Mouse (Mus musculus) limb, embryonic 15.5 days (tissue): ENCODE data around the gene CN725425. TPM values are rescaled to one million over a fixed set of nuclear protein-coding genes. Genes with fewer than 3 reads are reported as not detected.
A peak's percentile ranks its signal among the peaks of the same experiment; 100 is the strongest.

Source experiments
- ATAC-seq: fragments of 200-750 bp; cut with Nextera tagmentation; 2 replicates; pipeline ENCODE4 v1.8.0; 2017; ENCODE audit warnings: low read depth, moderate TSS enrichment; ENCODE audit not compliant: insufficient number of reproducible peaks, low FRiP score, low TSS enrichment
- H3K27ac ChIP-seq: fragments of 300-500 bp; sonication (generic); 2 replicates; pipeline ENCODE4 v1.5.1; 2015; ENCODE audit warnings: moderate library complexity, mild to moderate bottlenecking, inconsistent platforms
- H3K27me3 ChIP-seq: fragments of 300-500 bp; sonication (generic); 2 replicates; pipeline ENCODE4 v1.6.1; 2015; ENCODE audit warnings: inconsistent platforms
- H3K36me3 ChIP-seq: fragments of 300-500 bp; sonication (generic); 2 replicates; pipeline ENCODE4 v1.6.1; 2015; ENCODE audit warnings: inconsistent platforms
- H3K4me1 ChIP-seq: fragments of 300-500 bp; sonication (generic); 2 replicates; pipeline ENCODE4 v1.6.1; 2015; ENCODE audit warnings: inconsistent platforms
- H3K4me2 ChIP-seq: fragments of 300-500 bp; sonication (generic); 2 replicates; pipeline ENCODE4 v1.6.1; 2015; ENCODE audit warnings: mild to moderate bottlenecking, inconsistent platforms
- H3K4me3 ChIP-seq: fragments of 300-500 bp; sonication (generic); 2 replicates; pipeline ENCODE4 v1.5.1; 2015; ENCODE audit warnings: mild to moderate bottlenecking, inconsistent platforms
- H3K9ac ChIP-seq: fragments of 300-500 bp; sonication (generic); 2 replicates; pipeline ENCODE4 v1.6.1; 2015; ENCODE audit warnings: inconsistent platforms
- H3K9me3 ChIP-seq: fragments of 300-500 bp; sonication (generic); 2 replicates; pipeline ENCODE4 v1.6.1; 2016; ENCODE audit warnings: inconsistent platforms
- WGBS: fragments of 180-500 bp; shearing (Covaris S2); methylation state at CpG from one replicate; pipeline ENCODE4 v1.1.7; 2015; 5-methylcytosine and 5-hydroxymethylcytosine counted together
- polyA plus RNA-seq: library from polyadenylated mRNA; unstranded; fragments of >200 nt; fragmentation: Nextera tagmentation; extraction: Ambion mirVana; gene quantifications from 2 replicates; pipeline ENCODE4 v1.2.1, GENCODE M21; 2015

Gene CN725425
- polyA plus RNA-seq, 1 experiment from 2014 or later = not detected

GRCm38 (mm10) chr15:91179911-91180622 lies 19.2 kb upstream of the CN725425 start:
- no peaks in the 10 kb centered on the region for H3K36me3 ChIP-seq
- H3K9ac ChIP-seq = no peak overlapping the region
- no peaks in the 10 kb centered on the region for H3K27me3 ChIP-seq
- H3K27ac ChIP-seq = no peak overlapping the region
- no peak overlapping the region for H3K4me2 ChIP-seq
- WGBS = 71% methylated on average over 15 of the region's 15 CpGs
- no peak for ATAC-seq
- no peaks in the 10 kb centered on the region for H3K9me3 ChIP-seq
- no peak overlapping the region for H3K4me3 ChIP-seq
- H3K4me1 ChIP-seq = no peaks in the 10 kb centered on the region

DNA sequence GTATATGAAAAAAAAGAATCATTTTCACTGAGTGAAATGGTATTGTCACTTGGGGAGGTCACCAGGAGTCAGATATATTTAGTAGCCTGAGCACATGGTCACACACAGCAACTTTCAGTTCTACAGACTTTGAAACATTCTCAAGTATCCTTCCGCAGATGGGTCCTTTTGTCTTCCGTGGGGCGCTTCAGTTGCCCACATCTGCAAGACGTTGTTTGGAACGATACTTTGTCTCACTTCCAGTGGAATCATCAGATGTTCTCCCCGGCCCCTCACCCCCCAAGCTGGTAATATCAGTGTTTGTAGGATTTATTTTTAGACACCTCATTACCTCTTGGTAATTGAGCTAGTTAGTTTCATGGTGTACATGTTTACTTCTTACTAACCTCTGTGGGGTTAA lies 12.9 kb upstream of the CN725425 start:
- Histone ChIP-seq H3K9me3 (no peaks in the 10 kb centered on the region), H3K4me3 (no peak overlapping the region), H3K36me3 (no peaks in the 10 kb centered on the region), H3K27ac (no peak overlapping the region), H3K9ac (no peak overlapping the region), H3K4me1 (peaks cover 7% of the 10 kb centered on the region), H3K27me3 (no peaks in the 10 kb centered on the region), H3K4me2 (no peak overlapping the region)
- ATAC-seq = no peak
- 72% methylated on average over 6 of the region's 6 CpGs for WGBS

DNA sequence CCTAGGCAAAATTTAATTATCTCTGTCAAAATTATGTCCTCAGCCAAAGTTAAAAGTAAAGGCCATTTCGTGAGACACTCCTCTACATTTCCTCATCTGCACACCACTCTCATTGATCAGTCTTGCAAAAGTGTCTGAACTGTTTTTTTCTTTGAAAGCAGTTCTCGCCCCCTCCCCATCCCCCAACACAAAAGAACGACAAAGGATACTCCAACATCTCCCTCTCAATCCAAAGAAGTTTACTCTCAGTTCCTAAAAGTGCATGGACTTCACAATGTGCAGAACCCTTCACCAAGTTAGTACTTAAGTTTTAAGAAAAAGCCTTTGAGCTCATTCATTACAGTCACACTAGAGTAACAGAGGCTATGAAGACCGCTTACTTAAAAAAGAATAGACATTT lies 9.3 kb upstream of the CN725425 start:
- Histone ChIP-seq H3K27ac (no peak overlapping the region), H3K27me3 (no peaks in the 10 kb centered on the region), H3K36me3 (no peaks in the 10 kb centered on the region), H3K9ac (no peak overlapping the region), H3K9me3 (no peaks in the 10 kb centered on the region), H3K4me2 (no peak overlapping the region), H3K4me3 (peak overlapping the region; percentile 46; the same call in 1 of the 2 replicates), H3K4me1 (peaks cover 10% of the 10 kb centered on the region)
- no peak for ATAC-seq
- 33% methylated on average over 4 of the region's 4 CpGs for WGBS

DNA sequence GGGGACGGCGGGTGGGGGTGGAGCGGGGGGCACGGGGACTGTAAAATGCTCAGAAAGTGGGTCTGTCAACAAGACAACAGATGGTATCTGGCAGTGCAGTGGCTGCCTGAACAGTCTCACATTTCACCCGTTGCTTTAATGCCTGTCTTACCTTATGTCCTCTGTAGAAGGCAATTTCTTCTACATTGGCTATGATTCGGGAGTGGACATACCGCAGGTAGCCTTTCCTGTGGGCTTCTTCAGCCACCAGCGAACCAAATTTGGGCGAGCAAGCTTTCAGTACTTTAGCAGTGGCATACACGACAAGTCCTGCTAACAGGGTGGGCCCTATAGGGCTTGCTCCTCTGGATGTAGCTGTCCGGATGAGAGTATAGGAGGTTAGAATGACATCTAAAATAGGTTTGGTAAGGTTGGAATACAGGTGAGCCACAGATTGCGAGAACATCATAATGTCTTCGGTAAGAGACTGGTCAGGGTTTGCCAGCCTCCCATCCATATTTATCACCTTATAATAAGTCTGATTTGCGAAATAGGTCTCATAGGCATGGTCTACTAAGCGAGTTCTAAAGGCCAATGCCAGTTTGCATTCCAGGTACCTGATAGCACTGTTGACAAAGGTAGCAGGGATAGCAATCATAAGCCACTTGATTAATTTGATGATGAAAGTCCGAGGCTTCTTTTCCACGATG lies 8.6 kb upstream of the CN725425 start:
- H3K9me3 ChIP-seq = no peaks in the 10 kb centered on the region
- H3K4me1 ChIP-seq = peaks cover 10% of the 10 kb centered on the region
- peak overlapping the region; percentile 75 for H3K4me2 ChIP-seq
- H3K9ac ChIP-seq = no peak overlapping the region
- no peak overlapping the region for H3K27ac ChIP-seq
- H3K4me3 ChIP-seq = peak overlapping the region; percentile 46
- ATAC-seq = no peak
- WGBS = 42% methylated on average over 17 of the region's 17 CpGs
- H3K27me3 ChIP-seq = no peaks in the 10 kb centered on the region
- no peaks in the 10 kb centered on the region for H3K36me3 ChIP-seq

- under 1% methylated on average over 22 of the region's 22 CpGs for WGBS
- Histone ChIP-seq H3K4me2 (peak within 1 kb of the TSS; percentile 75), H3K27ac (peak within 1 kb of the TSS; percentile 67), H3K4me1 (peaks cover 10% of the 10 kb centered on the region), H3K4me3 (peak within 1 kb of the TSS; percentile 46), H3K36me3 (no peaks in the 10 kb centered on the region), H3K9me3 (no peaks in the 10 kb centered on the region), H3K27me3 (no peaks in the 10 kb centered on the region), H3K9ac (0 out of 2 replicates have a peak within 1 kb of the TSS, but pooled peaks have one; percentile 10)
- ATAC-seq = peak; percentile 78
Measured at GRCm38 (mm10) chr15:91191412-91192222, 7.7 kb upstream of the CN725425 start, which contains the start of gene Abcd2. Abcd2 (minus strand) TSS chr15:91191799.

DNA sequence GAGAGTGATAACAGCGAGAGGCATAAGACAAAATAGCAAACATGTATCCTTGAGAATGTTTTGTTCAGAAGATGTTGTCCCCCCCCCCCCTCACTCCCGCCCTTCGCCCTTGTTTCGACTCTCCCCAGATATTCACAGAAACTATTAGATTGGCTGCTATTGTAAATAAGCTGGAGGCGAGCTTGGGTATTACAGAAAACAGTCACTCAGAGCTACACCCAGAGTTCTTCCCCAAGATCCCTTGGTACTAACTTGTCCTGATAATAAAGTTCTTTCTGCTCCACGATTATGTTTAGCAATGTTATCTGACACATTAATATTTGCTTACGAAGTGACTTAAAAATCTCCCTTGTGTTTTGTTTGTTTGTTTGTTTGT lies 7.1 kb upstream of the CN725425 start:
- 12% methylated on average over 7 of the region's 7 CpGs for WGBS
- no peak for ATAC-seq
- no peak overlapping the region for H3K9ac ChIP-seq

GRCm38 (mm10) chr15:91200833-91201232 lies 1.5 kb downstream of the CN725425 start:
- Histone ChIP-seq H3K4me3 (no peak overlapping the region), H3K27ac (no peak overlapping the region), H3K27me3 (no peaks in the 10 kb centered on the region), H3K36me3 (no peaks in the 10 kb centered on the region), H3K4me1 (no peaks in the 10 kb centered on the region), H3K9ac (no peak overlapping the region), H3K9me3 (no peaks in the 10 kb centered on the region), H3K4me2 (no peak overlapping the region)
- no peak for ATAC-seq
- WGBS = 93% methylated on average over 1 of the region's 1 CpGs

More for the DNA sequence above, 7.1 kb upstream of the CN725425 start:
- Histone ChIP-seq H3K4me3 (peak overlapping the region; percentile 46), H3K4me1 (peaks cover 10% of the 10 kb centered on the region), H3K36me3 (no peaks in the 10 kb centered on the region), H3K9me3 (no peaks in the 10 kb centered on the region), H3K27ac (peak overlapping the region; percentile 67), H3K27me3 (no peaks in the 10 kb centered on the region), H3K4me2 (peak overlapping the region; percentile 75)

- no peak overlapping the region for H3K27ac ChIP-seq
- ATAC-seq = no peak
- WGBS = 94% methylated on average over 1 of the region's 1 CpGs
Measured at GRCm38 (mm10) chr15:91202486-91202885, 3.2 kb downstream of the CN725425 start.

DNA sequence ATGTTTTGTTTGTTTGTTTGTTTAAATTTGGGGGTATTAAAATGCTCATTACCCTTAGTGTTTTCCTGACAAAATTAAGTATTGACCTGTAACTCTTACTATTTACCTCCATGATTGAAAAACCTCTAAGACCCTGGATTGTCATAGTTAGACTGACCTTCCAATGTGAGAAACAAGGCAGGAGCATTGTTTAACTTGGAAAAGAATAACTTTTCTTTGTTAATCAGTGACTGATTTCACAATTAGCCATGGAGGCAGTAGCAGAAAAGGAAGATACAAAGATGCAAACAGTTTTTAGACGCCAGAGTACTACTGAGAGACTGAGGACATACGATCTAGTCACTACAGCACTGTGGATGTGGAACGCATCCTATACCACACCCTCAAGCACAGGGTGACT lies 4.2 kb downstream of the CN725425 start:
- Histone ChIP-seq H3K36me3 (no peaks in the 10 kb centered on the region), H3K27ac (no peak overlapping the region), H3K4me2 (no peak overlapping the region), H3K4me3 (no peak overlapping the region), H3K9ac (no peak overlapping the region), H3K4me1 (no peaks in the 10 kb centered on the region), H3K9me3 (no peaks in the 10 kb centered on the region), H3K27me3 (no peaks in the 10 kb centered on the region)
- ATAC-seq = no peak
- 89% methylated on average over 3 of the region's 3 CpGs for WGBS

More at GRCm38 (mm10) chr15:91202486-91202885, 3.2 kb downstream of the CN725425 start:
- no peak overlapping the region for H3K4me3 ChIP-seq
- H3K4me2 ChIP-seq = no peak overlapping the region
- no peaks in the 10 kb centered on the region for H3K36me3 ChIP-seq
- H3K27me3 ChIP-seq = no peaks in the 10 kb centered on the region
- H3K9me3 ChIP-seq = no peaks in the 10 kb centered on the region
- no peak overlapping the region for H3K9ac ChIP-seq
- no peaks in the 10 kb centered on the region for H3K4me1 ChIP-seq

DNA sequence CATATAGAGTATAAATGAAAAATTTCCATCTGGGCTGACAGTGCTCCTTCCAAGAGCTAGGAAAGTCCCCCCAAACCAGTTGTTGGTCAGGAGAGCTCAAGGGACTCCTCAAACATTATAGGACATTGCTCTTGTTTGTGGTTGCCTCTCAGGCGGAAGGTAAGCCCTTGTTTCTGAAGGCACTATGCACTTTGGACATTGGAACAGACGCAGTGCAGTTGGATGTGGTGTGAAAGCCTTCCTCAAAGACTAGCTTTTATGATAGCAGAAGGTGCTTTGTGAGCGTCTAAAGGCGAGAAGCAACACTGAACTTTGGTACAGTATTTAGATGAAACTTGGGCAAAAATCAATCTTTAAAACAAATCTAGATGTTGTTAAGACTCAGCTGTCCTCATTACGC lies 7.2 kb downstream of the CN725425 start:
- WGBS = 83% methylated on average over 5 of the region's 5 CpGs
- H3K4me1 ChIP-seq = no peaks in the 10 kb centered on the region
- no peak for ATAC-seq

DNA sequence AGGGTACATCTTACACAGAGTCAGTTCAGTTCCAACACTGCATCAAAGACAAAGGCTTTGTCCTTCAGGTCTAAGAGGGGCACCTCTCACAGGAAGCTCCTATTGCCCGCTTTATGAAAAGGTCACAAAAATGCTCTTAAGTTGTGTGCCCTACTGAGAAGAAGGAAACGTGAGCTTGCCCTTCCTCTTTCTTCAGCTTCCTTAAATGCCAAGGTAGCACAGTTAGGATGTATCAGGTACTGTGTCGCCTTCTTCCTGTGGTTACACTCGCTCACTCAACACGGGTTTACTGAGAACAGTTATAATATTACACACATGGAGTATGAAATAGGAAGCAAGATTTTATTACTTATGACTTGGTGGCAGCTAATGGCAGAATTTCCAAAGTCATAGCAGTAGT lies 38.0 kb downstream of the CN725425 start:
- H3K36me3 ChIP-seq = no peaks in the 10 kb centered on the region
- no peaks in the 10 kb centered on the region for H3K9me3 ChIP-seq
- H3K4me3 ChIP-seq = no peak overlapping the region
- no peaks in the 10 kb centered on the region for H3K27me3 ChIP-seq
- ATAC-seq = no peak
- no peaks in the 10 kb centered on the region for H3K4me1 ChIP-seq
- H3K27ac ChIP-seq = no peak overlapping the region
- H3K4me2 ChIP-seq = no peak overlapping the region
- WGBS = 77% methylated on average over 5 of the region's 5 CpGs
- H3K9ac ChIP-seq = no peak overlapping the region

More for the DNA sequence above, 7.2 kb downstream of the CN725425 start:
- Histone ChIP-seq H3K27me3 (no peaks in the 10 kb centered on the region), H3K9me3 (no peaks in the 10 kb centered on the region), H3K4me2 (no peak overlapping the region), H3K9ac (no peak overlapping the region), H3K27ac (no peak overlapping the region), H3K36me3 (no peaks in the 10 kb centered on the region), H3K4me3 (no peak overlapping the region)
